Mouse (Mus musculus) large intestine, adult 2 months (tissue): ENCODE measurements at regions not wholly inside any gene's neighbourhood (a gene's known extent, or its start where the extent isn't known, plus 50 kb on each side); places are given as distances from the start of the nearest gene placed in this dataset.

Source experiments
- DNase-seq: peaks from one replicate; pipeline ENCODE4 v3.0.0-alpha.2; 2012; ENCODE audit warnings: low read depth, low spot score
- WGBS: fragments of 180-500 bp; shearing (Covaris S2); methylation state at CpG from one replicate; pipeline ENCODE4 v1.1.7; 2018; 5-methylcytosine and 5-hydroxymethylcytosine counted together

DNA sequence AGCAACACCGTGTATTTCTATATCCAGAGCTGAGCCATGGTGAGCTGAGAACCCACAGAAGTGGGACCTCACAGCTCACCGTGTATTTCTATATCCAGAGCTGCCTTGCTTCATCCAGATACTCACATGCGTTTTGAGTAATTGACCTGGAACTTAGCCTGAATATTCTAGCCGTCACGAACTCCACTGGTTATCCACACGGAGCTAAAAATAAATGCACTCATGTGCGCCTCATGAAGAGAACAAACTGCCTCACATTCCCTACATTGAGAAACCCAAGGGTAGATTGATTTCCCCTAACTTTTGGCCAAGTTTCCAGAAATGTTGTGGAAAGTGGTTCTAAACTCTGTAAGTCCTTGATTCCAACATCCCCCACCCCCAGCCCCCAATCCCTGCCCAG is 62.4 kb upstream of the Cnksr3 start:
- WGBS, result 58% methylated on average over 7 of the region's 7 CpGs
- DNase-seq, result no peak

GRCm38 (mm10) chr10:7271156-7271555 is 59.1 kb upstream of the Cnksr3 start:
- WGBS, result 62% methylated on average over 5 of the region's 5 CpGs
- DNase-seq, result no peak

DNA sequence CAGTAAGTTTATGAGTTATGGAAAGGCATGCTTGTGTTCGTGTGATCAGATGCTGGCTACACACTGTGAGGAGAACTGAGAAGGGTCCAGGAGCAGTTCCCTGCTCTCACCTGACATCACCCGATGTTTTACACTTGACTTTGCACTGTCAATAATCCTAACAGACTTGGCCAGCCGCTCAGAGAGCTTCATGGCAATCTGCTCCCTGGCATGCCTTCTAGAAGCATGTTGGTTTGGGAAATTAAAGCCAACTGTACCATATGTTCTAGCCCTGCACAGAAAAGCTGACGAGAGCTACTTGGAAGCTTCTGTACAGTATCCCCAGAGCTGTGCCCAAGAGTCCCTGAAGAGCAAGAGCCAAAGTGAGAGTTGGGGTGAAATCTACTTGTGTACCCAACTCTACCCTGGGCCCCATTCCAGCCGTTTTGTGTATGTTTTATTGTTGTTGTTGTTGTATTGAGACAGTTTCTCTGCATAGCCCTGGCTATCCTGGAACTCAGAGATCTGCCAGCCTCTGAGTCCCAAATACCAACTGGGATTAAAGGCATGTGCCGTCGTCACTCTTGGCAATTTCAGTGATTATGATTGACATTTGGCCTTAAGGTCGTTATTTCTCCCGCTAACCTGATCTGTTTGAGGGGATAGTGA is 56.5 kb upstream of the Cnksr3 start:
- 78% methylated on average over 9 of the region's 9 CpGs for WGBS
- DNase-seq, result no peak

- WGBS, result 93% methylated on average over 4 of the region's 4 CpGs
- DNase-seq, result no peak
These were observed 55.9 kb upstream of the Cnksr3 start for GRCm38 (mm10) chr10:7267903-7268302.

DNA sequence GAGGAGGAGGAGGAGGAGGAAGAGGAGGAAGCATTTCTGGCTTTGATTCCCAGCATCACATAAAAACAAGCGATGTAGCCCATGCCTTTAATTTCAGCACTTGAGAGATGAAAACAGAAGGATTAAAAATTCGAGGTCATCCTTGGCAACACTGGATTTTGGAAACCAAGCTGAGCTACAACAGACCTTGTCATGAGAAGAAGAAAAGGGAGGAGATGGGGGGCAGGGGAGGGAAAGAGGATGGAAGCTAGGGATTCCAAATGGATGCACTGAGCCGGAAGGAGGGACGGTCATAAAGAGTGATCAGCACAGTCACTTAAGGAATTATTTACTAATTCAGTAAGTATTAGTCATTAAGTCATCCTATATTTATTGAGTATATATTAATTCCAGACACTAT is 55.1 kb upstream of the Cnksr3 start:
- DNase-seq, result no peak
- WGBS, result 68% methylated on average over 4 of the region's 4 CpGs

- DNase-seq, result no peak
- 44% methylated on average over 9 of the region's 9 CpGs for WGBS
These were observed 53.4 kb upstream of the Cnksr3 start for GRCm38 (mm10) chr10:7265412-7265811.

DNA sequence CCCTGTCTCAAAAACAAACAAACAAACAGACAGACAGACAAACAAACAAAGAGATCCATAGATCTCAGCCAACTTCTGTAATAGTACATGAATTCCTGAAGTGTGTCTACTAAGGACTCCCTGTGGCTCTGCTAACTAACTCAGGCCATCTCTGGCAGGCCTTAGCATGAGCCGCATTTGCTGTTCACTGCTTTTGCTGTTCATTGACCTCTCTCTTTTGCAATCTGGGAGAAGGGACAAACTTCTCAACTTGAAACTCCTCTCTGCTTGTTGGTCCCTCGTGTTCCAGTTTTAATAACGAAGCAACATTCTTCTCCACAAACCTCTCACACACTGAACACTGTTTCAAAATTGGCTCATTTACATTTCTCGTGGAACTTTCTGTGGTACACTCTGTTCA is 52.7 kb upstream of the Cnksr3 start:
- DNase-seq, result no peak
- WGBS, result 81% methylated on average over 4 of the region's 4 CpGs
